Mouse (Mus musculus): Measurements from ENCODE around the gene Ganc. TPM values are rescaled to one million over a fixed set of nuclear protein-coding genes. Genes with fewer than 3 reads are reported as not detected.

Gene Ganc
- 10 to 100 TPM; 12.1 to 19.1 (median 15.2) TPM for total RNA-seq (2022)

DNA sequence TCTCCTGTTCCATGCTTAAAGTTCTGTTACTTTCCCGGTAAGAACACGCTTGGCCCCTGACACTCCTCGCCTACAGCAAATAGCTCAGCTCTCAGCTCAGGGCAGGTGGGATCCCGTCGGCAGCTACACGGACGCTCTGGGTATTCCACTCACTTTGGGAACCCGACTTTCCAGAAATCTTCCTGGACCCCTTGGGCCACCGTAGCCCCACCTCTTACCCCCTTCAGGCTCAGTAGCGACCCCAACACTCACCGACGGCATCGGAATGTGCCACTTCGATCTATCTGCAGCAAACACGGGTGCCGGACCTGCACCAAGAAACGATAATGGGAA, at the start of gene Ganc:
Gene Ganc, plus strand, starts transcription at position 244 of the 333 bp plus-strand sequence.
- DNase-seq (ENCODE audit: low spot score in 2 of 2) = no peak

DNA sequence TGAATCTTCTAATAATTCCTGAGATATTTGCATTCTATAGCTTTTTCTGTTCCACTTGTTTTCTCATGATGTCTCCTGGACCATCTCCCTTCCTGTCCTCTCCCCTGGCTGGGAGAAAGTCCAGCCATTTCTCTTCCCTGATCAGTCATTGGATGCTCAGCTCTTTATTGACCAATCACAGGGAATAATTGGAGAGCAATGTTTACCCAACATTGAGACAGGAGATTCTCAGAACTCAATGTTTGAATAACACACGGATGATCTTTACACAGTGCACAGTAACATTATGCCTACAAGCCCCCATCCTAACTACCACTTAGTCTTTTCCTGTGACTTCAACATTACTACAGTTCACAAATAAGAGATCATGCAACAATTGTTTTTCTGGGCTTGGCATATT, 43.3 kb upstream of the Ganc start:
- DNase-seq (ENCODE audit: low spot score in 2 of 2) = no peak

DNA sequence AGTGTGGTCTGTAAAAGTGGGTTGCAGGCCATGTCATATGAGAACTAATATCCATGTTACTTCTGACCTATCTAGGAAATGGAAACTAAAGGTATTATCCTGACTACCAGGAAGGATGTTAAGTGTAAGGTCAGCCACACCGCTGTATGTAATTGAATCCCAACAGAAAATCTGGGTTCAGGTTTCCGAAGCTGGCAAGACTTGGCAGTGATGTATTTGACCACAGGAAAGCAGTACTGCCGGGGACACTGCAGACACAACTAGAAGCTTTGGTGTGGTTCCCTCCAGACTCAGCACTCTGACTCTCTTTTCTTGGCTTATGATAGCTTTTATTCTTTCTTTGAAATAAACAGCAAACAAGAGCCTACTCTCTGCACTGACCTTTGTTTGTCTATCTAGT, 37.2 kb upstream of the Ganc start:
- no peak for DNase-seq (ENCODE audit: low spot score in 2 of 2)

DNA sequence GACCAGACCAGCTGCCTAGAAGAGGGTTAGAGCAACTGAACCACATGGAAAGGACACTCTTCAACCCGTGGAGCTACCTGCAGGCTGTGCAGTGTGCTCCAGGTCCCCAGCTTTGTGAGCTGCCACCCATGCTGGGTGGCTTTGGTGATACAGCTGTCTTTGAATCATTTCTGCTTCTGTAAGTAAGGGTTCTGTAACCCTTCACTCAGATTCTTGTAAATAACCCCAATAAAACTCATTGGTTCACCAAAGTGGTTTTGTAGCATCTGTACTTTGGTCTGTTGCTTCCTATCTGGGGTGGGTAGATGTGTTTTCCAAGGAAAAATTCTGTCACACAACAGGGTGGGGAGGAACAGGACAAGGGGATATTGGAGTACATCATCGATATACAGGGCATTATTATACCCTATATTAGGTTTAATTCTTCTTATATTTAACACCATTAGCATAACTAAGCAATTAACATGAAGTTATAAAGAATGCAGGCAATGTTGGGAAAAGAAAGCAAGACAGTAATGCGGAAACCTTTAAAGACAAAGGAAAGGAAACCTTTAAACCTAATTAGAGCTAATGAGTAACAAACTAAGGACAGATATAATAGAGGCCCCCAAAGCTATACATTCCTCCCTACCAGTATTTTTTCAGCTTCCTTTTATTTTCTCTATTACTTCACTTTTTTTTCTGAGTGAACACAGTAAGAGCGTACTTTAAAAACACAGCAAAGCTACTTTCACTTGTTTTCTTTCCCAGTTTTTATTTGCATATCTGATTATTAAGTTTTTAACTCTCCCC, 36.1 kb upstream of the Ganc start:
- no peak for DNase-seq (ENCODE audit: low spot score in 2 of 2)

DNA sequence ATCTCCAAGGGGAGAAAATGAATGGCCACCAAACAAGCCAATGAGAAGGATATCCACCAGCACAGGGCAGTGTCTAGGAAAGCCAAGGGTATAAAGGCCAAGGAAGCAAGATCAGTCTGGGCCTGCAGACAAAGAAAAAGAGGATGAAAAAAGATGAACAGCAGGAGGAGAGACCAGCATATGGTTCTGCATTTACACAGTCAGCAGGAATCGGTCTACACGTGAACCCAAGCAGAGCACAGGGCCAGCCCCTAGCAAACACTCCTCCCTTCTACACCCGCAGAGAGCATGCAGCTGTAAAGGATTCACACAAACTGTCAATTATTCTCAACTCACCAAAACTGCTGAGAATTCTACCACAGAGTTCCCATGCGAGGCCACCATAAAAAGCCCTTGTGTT, 29.8 kb upstream of the Ganc start:
- DNase-seq (ENCODE audit: low spot score in 2 of 2) = no peak

DNA sequence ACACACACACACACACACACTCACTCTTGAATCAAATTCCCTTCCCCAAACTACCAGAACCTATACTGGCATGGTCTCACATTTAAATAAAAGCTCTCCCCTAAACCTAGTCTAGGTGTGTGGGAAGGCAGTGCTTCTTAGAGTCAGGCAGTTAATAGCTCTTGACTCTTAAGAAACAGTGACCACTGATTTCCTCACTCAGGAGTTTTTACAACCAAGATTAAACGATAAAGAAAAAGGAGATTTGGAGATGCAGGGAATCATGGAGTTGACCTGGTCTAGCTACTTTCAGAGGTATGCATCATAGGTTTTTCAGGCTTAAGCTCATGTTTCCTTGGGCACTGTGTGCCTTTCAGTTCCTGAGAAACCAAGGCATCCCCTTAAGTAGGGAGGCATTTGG, 17.4 kb upstream of the Ganc start:
- no peak for DNase-seq (ENCODE audit: low spot score in 2 of 2)

DNA sequence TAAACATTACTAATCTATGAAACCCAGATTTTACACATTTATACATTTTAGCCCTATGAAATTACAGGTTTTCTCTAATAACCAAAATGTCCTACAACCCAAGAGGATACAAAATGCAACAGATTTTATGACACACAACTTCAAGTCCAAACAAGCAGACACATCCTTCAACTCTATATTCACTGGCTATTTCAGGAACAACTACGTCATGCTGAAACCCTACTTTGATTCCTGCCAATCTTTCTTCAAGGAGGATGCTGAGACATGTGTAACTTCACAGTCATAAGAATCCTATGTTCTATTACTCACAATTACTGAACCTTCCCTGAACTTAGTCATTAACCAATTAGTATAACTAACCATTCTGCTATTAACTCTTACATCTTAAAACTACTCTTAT, 16.4 kb upstream of the Ganc start:
- no peak for DNase-seq (ENCODE audit: low spot score in 2 of 2)

DNA sequence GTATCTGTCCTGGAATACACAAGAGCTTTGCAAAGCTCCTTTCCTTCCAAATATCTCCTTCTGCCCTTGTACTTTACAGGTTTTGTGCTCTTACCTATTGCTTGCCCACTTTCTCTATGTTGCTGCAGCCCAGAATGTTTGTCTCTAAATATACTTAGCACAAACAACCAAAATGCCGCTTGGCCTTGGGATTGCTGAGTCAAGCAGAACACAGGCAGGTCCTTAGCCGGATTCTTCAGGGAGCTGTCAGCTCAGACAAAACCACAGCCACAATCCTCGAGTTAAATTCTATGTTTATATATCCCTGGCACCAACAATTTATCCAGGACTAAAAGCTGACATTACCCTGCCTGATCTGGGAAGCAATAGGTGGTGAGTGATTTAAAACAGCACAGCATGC, 14.3 kb upstream of the Ganc start:
- no peak for DNase-seq (ENCODE audit: low spot score in 2 of 2)

DNA sequence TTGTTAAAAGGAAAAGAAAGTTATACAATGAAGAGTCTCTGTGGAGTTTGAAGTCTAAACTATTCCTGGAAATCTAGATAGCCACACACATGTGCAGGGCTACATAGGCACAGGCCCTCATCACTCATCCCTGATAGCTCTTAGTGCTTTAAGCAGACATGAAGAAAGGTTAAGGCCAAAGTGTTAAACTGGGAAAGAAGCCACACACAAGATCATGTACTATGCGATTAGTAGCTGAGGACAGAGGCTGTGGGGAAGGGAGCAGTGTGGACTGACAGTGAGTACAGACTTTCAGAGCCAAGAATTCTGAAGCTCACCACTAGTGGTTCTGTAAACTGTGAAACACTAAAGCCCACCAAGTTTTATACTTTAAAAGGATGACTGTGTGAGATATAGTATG, 12.8 kb upstream of the Ganc start:
- DNase-seq (ENCODE audit: low spot score in 2 of 2) = no peak

DNA sequence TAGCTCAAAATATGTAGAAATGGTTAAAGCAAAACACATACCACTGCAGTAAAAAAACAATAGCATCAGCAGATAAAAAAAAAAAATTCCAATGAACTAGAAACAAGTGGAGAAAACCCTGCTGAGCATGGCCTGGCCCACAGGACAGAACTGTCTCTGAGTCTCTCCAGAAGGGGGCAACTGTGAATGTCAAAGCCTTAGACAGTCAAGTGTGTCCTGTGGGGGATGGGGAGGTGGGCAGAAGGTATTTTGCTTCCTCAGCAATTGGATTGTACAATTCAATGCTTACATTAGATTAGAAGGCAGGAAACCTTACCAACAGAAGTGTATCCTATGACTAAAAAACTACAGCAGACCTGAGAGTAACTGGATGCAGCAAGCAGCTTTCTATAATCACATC, 11.3 kb upstream of the Ganc start:
- DNase-seq (ENCODE audit: low spot score in 2 of 2) = no peak

DNA sequence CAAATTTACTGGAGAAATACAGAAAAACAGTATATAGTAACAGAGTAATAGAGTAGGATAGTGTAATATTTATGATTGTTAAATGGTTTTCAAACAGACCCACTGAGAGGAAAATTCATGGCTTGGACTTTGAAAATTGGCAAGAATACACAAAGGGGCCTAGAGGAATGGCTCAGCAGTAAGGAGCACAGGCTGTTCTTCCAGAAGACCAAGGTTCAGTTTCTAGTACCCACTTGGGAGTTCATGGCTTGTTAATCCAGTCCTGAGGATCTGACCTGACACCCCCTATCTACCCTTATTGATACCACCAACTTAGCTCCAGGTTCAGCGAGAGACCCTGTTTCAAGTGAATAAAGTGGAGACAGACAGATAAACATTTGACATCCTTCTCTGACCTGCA, 5.7 kb upstream of the Ganc start:
- DNase-seq (ENCODE audit: low spot score in 2 of 2) = no peak

DNA sequence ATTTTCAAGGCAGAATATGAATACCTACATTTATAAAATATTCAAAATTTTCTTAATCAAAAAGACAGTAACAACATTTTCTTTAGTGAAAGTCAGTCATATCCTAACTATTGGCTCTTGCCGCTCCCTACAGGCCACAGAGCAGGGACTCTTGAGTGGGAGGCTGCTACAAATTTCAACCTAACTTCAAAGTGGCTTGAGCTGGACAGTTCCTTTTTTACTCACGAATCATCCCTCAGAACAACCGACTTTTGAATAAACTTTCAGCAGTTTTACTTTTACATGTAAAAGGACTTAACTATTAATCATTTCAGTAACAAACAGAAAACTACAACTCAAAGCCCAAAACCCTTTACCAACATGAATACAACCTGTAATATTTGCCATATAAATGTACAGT, 883 bp upstream of the Ganc start:
- no peak for DNase-seq (ENCODE audit: low spot score in 2 of 2)

DNA sequence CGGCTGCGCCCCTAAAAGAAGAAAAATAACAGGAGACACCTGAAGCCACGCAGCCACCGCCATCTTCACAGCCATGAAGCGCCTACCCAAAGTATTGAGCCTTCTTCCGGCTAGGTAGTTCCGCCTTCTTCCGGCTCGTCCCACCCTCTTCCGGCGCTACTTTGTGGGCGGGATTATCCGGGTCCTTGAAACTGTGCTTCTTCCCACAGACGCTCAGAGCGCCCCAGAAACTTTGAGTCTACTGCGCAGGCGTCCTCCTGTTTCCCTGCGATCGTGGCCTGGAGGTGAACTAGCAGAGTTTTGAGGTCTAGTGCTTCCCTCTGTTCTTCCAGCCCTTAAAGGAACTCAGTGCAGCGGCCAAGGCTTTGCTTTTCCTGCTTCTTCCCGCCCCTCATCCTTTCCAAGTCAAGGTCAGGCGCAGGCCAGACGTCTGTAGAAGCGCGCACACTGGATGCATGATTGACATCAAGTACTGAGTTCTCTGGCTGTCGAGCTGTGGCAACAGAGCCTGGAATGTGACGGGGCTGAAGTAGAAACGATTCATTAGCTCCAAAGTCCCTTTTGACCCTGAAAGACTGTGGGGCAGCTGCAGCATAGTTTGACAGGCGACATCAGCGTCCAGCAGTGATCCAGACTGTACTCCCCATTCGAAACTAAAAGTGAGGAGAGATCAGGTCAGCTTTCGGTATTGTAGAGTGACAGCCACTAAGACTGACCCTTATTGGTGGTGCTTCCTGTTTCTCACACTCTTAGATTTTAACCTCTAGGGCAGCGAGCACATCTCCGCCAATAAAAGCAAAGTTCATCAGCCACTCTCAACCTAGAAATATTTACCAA, 508 bp downstream of the Ganc start, which contains the start of gene Tmem87a:
Gene Tmem87a, minus strand, starts transcription at position 128 of the 837 bp plus-strand sequence.
- peak; percentile 95 for DNase-seq (ENCODE audit: low spot score in 2 of 2)

DNA sequence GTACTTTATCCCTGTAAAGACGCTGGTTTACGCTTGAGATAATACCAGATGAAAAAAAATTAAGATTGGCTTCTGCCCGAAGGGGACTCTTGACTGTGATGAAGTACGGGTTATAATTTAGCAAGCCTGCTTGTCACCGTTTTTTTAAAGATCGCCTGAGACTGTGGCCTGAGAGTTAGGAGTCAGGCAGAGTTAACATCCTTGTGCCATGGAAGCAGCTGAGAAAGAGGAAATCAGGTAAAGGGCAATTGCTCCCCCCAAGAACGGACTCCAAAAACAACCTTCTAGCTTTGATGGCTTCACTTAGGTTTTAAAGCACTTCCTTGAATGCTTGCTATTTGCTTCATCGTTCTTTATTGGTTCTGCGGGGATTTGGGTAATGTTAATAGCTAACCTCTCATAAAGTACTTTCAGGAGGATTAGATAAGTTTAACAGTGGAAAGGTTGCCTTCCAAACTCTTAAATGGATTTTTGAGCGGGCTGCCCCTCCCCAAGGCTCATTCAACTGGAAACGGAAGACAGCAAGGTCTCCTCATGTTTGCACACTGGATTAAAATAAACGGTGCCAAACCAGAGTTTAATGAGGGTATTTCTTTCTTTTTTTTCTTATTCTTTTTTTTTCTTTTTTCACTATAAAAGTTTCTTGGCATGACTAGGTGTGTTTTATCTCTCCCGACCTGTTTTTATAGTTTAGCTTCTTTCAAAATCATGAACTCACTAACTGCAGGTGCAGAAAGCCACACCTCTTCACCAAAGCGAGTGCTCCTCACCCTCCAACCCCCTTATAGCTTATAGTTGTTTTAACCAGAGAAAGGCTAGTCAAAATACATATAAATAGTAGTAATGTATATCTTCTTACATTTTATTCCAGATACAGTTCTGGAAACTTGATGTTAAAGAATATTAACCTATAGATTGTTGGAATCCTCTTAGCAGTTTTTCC, 1.4 kb downstream of the Ganc start:
- no peak for DNase-seq (ENCODE audit: low spot score in 2 of 2)

DNA sequence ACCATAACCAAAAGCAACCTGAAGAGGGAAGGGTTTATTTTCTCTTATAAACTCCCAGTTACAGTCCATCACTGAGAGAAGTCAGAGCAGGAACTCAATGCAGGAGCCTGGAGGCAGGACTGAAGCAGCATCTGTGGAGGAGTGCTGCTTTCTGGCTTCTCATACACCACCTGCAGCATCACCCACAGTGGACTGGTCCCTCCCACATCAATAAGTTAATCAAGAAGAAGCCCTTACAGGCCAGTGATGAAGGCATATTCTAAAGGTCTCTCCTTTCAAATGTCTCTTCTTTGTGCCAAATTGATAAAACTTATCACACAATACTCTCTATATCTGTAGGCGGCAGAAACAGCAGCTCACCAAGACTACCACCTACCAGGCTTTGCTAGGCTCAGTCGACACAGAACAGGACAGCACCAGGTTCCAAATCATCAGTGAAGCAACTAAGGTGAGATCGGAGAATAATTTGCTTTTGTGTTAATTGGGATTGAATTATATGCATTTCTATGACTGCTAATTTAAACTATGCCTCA, 7.5 kb downstream of the Ganc start:
- DNase-seq (ENCODE audit: low spot score in 2 of 2) = no peak

DNA sequence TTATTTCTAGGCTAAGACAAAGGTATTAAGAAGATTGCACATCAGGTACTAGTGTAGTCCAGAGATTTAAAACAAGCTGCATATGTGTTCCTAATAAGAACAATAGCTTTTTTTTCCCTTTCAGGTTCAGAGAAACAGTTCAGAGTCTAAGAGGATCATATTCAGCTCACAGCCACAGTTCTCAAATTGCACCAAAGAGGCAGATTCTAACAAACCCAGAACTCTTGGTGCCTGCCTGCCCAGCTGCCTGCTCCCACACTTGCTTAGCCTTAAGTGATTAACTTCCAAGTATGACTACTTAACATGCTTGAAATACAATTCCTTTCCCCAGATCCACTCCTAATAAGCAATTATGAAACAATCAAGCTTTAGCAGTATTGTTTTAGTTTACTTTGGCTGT, 10.4 kb downstream of the Ganc start:
- peak in 1 of 2 experiments; percentile 17 for DNase-seq (ENCODE audit: low spot score in 2 of 2)

DNA sequence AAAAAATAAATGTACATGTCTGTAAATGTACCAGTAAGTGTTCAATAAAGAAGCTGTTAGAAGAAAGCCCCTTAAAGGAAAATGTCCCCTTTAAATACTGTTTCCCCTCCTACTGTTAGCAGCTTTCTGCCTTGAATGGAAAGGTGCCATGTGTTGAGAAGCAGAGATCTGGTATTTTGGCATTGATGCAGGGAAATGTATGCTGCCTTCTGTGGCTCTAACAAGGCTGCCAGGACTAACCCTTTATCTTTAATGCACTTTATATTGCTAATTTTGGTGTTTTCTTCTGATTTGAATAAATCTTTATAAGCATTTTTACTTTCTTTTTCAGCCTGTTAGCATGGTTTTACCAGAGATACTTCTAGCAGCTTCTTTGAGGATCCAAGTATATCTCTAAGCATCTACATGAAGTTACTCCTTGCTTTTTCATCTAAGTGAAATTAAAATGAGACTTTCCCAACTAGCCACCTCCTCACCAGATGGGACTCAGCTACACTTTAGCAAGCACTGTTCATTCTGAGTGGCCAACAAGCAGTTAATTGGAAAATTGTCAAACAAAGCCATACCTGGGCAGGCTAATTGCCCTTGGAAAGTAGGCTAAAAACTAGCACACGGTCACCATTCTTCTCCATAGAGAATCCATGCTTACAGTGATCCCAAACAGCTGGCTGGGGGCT, 11.2 kb downstream of the Ganc start:
- peak; percentile 26 to 34 for DNase-seq (ENCODE audit: low spot score in 2 of 2)

DNA sequence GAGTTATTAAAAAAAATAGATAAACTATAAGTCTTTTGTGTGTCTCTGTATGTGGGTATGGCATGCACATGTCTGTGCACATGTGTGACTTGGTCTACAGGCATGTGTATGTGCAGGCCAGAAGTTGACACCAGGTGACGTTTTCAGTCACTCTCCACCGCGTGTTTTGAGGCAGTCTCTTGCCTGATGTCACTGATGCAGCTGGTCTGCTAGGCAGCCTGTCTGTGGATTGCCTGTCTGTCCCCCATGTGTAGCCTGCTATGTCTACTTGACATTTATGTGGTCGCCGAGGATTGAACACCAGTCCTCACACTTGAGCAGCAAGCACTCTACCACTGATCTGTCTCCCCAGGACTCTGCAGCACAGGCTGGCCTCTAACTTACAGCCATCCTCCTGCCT, 20.7 kb downstream of the Ganc start:
- DNase-seq (ENCODE audit: low spot score in 2 of 2) = no peak

DNA sequence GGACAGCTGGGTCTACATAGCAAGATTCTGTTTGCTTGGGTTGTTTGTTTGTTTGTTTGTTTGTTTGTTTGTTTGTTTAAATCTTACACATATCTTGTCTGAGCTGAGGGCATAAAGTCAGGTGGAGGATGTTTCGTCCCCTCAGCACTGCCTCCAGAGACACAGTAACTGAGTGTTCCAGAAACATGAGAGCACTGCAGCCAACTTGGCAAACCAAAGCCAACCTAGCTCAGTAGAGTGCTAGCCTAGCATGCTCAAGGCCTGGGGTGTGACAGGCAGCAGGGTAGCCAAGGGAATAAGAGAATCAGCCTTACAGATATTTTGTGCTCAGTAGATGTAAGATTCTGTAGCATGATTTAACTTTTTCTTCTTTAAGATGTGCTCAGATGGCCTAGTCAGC, 40.8 kb downstream of the Ganc start:
- no peak for DNase-seq (ENCODE audit: low spot score in 2 of 2)

DNA sequence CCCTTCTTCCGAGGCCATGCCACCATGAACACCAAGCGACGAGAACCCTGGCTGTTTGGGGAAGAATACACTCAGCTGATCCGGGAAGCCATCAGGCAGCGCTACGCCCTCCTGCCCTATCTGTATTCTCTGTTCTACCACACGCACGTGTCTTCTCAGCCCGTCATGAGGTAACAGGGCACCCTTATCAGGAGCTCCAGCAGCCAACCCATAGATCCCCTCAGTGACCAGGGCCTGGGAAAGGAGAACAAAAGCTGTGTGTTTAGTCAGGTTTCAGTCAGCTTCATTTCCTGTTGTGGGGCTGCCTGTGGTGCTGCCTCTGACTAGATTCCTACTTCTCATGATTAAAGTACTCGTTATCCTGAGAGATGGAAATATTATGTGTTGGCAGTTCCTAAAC, 42.7 kb downstream of the Ganc start:
- no peak for DNase-seq (ENCODE audit: low spot score in 2 of 2)

DNA sequence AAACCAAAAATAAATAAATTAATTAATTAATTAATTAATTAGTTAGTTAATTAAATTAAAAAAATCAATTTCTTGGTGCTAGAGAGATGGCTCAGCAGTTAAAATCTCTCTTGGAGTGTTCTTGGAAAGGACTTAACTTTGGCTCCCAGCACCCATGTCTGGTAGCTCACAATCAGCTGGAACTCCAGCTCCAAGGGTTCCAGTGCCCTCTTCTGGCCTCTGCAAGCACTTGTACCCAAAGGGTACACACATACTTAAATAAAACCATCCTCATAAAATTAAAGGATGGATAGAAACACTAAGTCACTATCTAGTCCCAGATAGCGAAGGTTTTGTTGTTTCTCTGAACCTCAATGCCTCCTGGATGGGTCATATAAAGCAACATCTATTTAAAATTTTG, 43.6 kb downstream of the Ganc start:
- no peak for DNase-seq (ENCODE audit: low spot score in 2 of 2)

Data from layer of hippocampus, adult 8-10 months (tissue).